Mouse (Mus musculus): ENCODE data around the gene Rasa2. TPM values are rescaled to one million over a fixed set of nuclear protein-coding genes. Genes with fewer than 3 reads are reported as not detected.

The Rasa2 gene
- polyA plus RNA-seq, 1 experiment from 2014 or later: 17.1 TPM

DNA sequence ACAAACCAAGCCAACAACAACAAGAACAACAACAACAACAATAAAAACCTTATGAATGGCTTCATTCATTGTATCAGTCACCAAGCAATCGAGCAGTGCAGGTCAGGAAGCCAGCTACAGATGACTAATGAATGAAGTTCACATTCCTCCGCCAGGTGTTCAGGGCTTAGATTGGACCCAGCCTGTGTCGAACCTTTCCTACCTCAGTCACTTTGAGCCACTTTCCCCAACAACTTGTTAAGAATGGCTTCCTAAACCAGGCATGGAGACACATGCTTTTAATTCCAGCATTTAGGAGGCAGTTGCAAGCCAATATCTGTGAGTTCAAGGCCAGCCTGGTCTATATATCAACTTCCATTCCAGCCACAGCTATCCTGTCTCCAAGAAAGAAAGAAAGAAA is 4.5 kb upstream of the Rasa2 start:
- no peaks in the 10 kb centered on the region for H3K27me3 ChIP-seq (replicated peaks)

DNA sequence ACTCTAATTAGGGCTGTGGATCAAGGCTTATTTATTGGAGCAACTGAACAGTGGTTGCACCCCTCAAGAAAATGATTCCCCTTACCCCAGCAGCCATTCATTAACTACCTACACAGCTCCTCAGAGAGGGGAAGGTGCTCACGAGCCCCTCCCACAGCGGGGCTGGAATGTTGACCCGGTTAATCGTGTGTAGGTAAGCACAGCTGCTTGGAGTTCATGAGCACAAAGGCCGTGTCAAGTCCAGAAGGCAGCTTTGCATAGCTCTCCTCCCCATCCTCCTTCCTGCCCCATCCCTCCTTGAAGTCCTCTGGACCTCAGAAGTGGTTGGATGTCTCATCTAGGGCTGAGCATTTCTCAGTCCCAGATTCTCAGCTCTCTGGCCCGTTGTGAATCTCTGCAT is 3.8 kb upstream of the Rasa2 start:
- Histone ChIP-seq H3K4me3 (replicated peaks) (no peak overlapping the region), H3K4me2 (replicated peaks) (no peak overlapping the region), H3K9ac (no peak overlapping the region), H3K9me3 (no peaks in the 10 kb centered on the region), H3K36me3 (no peaks in the 10 kb centered on the region), H3K27me3 (replicated peaks) (no peaks in the 10 kb centered on the region), H3K4me1 (replicated peaks) (peaks cover 13% of the 10 kb centered on the region), H3K27ac (no peak overlapping the region)
- ATAC-seq: no peak
- 40% methylated on average over 6 of the region's 6 CpGs for WGBS

More for the DNA sequence above, 4.5 kb upstream of the Rasa2 start:
- no peak overlapping the region for H3K27ac ChIP-seq
- ATAC-seq: no peak
- H3K4me1 ChIP-seq (replicated peaks): peaks cover 13% of the 10 kb centered on the region
- no peak overlapping the region for H3K9ac ChIP-seq
- WGBS: 63% methylated on average over 3 of the region's 3 CpGs
- no peaks in the 10 kb centered on the region for H3K9me3 ChIP-seq
- no peak overlapping the region for H3K4me2 ChIP-seq (replicated peaks)
- no peak overlapping the region for H3K4me3 ChIP-seq (replicated peaks)
- no peaks in the 10 kb centered on the region for H3K36me3 ChIP-seq

DNA sequence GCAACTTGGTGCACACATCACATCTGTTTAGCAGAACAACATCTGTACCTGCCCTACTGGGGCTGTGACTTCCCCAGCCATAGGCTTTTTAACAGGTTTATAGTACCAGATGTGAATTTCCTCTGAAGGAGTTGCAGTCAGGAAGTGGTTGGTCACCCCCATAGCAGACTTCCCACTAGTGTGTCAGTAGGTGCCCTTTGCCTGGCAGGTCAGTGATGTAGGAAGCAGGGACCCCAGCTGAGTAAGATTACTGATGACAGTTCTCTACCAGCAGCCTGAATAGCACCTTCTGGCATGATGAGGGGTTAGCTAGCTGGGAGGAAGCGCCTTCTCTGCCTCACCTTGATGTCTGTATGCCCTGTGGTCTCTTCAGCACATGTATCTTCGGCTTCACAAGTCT is 2.4 kb upstream of the Rasa2 start:
- H3K9me3 ChIP-seq: no peaks in the 10 kb centered on the region
- no peak overlapping the region for H3K4me2 ChIP-seq (replicated peaks)
- H3K36me3 ChIP-seq: no peaks in the 10 kb centered on the region
- H3K27me3 ChIP-seq (replicated peaks): no peaks in the 10 kb centered on the region
- no peak overlapping the region for H3K9ac ChIP-seq
- H3K4me1 ChIP-seq (replicated peaks): peaks cover 13% of the 10 kb centered on the region
- H3K4me3 ChIP-seq (replicated peaks): no peak overlapping the region
- 86% methylated on average over 2 of the region's 2 CpGs for WGBS
- no peak for ATAC-seq
- H3K27ac ChIP-seq: no peak overlapping the region

DNA sequence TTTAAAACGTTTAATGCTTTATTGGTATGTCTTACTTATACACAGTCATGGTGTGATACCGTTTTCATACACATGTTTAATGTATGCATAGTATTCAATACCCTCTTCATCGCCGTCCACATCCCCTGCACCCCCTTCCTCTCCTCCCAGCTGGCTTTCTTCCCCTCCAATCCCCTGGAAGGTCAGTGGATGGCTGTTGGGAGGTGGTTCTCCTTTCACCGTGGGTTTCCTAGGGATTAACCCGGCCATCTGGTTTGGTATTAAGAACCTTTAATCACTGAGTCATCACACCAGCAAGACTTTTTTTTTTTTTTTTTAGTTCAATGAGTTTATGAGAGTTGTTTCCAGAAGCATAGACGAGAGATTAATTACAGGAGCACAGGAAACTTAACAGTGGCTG is 1.3 kb upstream of the Rasa2 start:
- 46% methylated on average over 7 of the region's 7 CpGs for WGBS
- Histone ChIP-seq H3K36me3 (no peaks in the 10 kb centered on the region), H3K4me1 (replicated peaks) (peaks cover 16% of the 10 kb centered on the region), H3K4me2 (replicated peaks) (no peak overlapping the region), H3K9ac (no peak overlapping the region), H3K27ac (peak overlapping the region; percentile 98; the same call in 1 of the 2 replicates), H3K27me3 (replicated peaks) (no peaks in the 10 kb centered on the region), H3K4me3 (replicated peaks) (no peak overlapping the region), H3K9me3 (no peaks in the 10 kb centered on the region)
- ATAC-seq: no peak

DNA sequence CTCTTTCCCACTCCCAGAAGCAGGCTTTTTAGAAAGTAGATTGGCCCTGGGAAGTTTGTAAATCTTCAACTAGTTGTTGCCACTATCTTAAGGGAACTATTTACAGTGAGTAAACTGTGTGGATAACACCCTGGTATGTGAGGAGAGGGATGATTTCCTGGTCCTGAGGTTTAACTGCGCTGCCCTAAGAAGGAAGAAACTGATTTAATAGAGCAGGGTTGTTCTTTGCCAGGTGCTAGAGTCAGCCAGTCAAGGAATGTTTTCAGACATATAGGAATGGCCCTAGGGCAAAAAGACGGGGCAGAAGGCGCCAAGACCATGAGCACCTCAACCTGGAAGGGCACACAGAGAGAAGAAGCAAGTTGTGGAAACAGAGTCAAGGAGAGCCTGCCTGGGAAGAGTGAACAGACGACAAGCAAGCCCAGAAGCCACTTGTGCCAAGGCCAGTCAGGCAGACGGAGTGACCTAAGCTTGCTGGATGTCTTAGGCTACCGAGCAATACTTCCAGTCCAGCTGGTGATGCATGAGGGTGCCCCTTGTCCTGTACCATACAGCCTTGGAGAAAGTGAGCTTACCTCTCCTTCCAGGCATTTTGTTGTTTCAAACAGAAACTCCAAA is 765 bp upstream of the Rasa2 start:
- Histone ChIP-seq H3K9me3 (no peaks in the 10 kb centered on the region), H3K9ac (peak overlapping the region; percentile 94; the same call in 1 of the 2 replicates), H3K27ac (peak overlapping the region; percentile 98), H3K4me3 (replicated peaks) (peak overlapping the region; percentile 93), H3K4me2 (replicated peaks) (peak overlapping the region; percentile 79), H3K4me1 (replicated peaks) (peaks cover 19% of the 10 kb centered on the region), H3K36me3 (no peaks in the 10 kb centered on the region), H3K27me3 (replicated peaks) (no peaks in the 10 kb centered on the region)
- WGBS: 48% methylated on average over 6 of the region's 6 CpGs
- ATAC-seq: peak; percentile 11

DNA sequence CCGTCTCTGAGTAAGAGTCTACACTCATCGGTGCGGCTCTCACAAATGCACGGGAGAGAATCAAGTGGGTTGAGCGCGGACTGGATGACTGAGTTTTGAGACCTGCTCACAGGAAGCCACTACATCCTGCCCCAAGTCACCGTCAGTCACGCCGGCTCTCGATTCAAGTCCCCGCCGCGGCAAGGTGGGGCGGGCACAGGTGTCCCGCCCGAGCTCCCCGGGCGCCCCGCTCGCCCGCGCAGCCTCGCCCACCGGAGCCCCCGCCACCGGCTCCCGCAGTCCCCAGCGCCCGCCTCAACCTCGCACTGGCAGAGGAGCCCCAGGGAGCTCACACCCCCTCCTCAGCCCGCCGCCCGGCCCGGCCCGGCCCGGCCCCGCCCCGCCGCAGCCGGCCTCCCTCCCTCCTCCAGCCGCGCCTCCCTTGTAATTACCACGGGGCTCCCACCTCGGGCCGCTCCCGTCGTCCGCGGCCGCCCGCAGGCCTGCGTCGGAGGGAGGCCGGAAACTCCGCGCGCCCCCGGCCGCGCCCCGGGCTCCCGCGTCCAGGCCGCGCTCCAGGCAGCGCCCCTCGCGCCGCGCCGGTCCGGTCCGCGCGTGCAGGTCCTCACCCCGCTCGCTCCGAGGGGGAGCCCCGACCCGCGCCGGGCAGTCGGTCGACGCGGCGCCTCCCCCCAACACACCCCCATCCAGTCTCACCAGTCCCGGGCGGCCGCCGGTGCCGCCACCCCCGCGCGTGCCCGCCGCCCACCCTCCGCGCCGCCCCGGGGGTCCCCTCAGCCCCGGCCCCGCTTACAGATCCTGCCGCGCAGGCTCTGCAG is 637 bp downstream of the Rasa2 start:
- peak overlapping the region; percentile 98 for H3K27ac ChIP-seq
- no peaks in the 10 kb centered on the region for H3K9me3 ChIP-seq
- H3K4me1 ChIP-seq (replicated peaks): peaks cover 19% of the 10 kb centered on the region
- H3K36me3 ChIP-seq: no peaks in the 10 kb centered on the region
- peak overlapping the region; percentile 94 for H3K9ac ChIP-seq
- peak; percentile 85 for ATAC-seq
- peak overlapping the region; percentile 93 for H3K4me3 ChIP-seq (replicated peaks)
- H3K27me3 ChIP-seq (replicated peaks): no peaks in the 10 kb centered on the region
- WGBS: under 1% methylated on average over 75 of the region's 105 CpGs
- peak overlapping the region; percentile 79 for H3K4me2 ChIP-seq (replicated peaks)

DNA sequence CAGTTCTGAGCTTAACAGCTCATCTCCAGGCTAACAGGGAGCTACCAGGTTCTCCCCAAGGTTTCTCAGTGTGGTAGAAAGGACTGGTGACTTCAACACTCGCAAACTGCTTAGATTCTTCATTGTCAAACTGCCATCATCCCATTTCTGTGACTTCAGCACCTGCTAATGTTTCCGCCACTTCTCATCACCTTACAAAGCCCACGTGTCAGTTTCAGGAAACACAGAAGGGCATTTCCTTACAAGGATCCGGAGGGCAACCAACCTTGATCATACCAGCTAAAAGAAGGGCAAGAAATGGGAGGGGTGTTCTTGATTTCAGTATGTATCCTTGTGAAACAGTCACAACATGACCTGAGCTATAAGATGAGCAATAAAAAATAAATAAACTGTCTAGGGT is 2.3 kb downstream of the Rasa2 start:
- no peaks in the 10 kb centered on the region for H3K27me3 ChIP-seq (replicated peaks)
- H3K27ac ChIP-seq: no peak overlapping the region
- no peak overlapping the region for H3K9ac ChIP-seq
- no peak for ATAC-seq
- 66% methylated on average over 4 of the region's 4 CpGs for WGBS
- no peaks in the 10 kb centered on the region for H3K9me3 ChIP-seq
- peaks cover 14% of the 10 kb centered on the region for H3K4me1 ChIP-seq (replicated peaks)
- no peak overlapping the region for H3K4me2 ChIP-seq (replicated peaks)
- H3K4me3 ChIP-seq (replicated peaks): no peak overlapping the region
- no peaks in the 10 kb centered on the region for H3K36me3 ChIP-seq

DNA sequence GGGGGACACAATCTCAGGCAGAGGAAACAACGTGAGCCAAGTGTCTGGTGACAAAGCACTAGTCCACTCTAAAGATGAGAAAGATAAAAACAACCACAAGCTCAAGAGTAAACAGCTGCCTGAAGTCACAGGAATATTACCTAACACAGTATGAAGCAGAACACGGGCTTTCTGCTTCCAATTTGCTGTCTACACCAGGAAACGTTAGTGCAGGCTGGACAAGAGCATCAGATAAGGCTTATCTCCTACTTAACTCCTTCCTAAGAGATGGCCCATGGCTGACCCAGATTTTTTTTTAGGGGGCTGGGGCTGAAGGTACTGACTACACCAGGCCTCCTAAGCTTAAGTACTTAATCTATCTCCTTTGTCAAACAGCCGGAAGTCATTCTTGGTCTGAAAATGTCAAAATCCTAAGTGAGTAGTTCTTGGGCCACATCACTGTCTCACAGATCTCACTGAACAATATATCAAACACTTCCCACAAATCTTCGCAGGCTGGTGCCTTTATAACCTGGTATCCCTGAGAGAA is 3.8 kb downstream of the Rasa2 start:
- no peak overlapping the region for H3K4me2 ChIP-seq (replicated peaks)
- no peak overlapping the region for H3K9ac ChIP-seq
- no peaks in the 10 kb centered on the region for H3K36me3 ChIP-seq
- H3K9me3 ChIP-seq: no peaks in the 10 kb centered on the region
- H3K27me3 ChIP-seq (replicated peaks): no peaks in the 10 kb centered on the region
- H3K4me1 ChIP-seq (replicated peaks): peaks cover 13% of the 10 kb centered on the region
- WGBS: 26% methylated on average over 5 of the region's 5 CpGs
- ATAC-seq: no peak
- H3K4me3 ChIP-seq (replicated peaks): no peak overlapping the region
- H3K27ac ChIP-seq: no peak overlapping the region

DNA sequence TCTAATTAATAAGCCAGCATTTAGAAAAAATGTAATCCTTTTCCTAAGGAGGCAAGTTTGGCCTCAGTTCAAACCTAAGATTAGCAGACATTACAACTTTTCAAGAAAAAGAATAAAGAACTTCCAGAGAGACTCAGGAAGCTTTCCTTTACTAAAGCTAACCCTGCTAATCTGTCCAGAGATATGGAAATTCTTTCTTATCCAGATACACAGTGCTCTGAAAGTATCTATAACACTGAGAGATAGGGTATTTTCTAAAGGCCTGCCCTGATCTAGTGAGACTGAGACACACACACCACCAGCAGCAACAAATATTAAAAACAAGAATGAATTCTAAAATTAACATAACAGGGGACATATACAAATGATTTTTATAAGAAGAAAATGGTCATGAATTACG is 4.4 kb downstream of the Rasa2 start:
- Histone ChIP-seq H3K9me3 (no peaks in the 10 kb centered on the region), H3K4me2 (replicated peaks) (no peak overlapping the region), H3K4me3 (replicated peaks) (no peak overlapping the region), H3K27ac (no peak overlapping the region), H3K9ac (no peak overlapping the region), H3K4me1 (replicated peaks) (peaks cover 7% of the 10 kb centered on the region), H3K36me3 (no peaks in the 10 kb centered on the region), H3K27me3 (replicated peaks) (no peaks in the 10 kb centered on the region)
- no peak for ATAC-seq
- 55% methylated on average over 1 of the region's 1 CpGs for WGBS

DNA sequence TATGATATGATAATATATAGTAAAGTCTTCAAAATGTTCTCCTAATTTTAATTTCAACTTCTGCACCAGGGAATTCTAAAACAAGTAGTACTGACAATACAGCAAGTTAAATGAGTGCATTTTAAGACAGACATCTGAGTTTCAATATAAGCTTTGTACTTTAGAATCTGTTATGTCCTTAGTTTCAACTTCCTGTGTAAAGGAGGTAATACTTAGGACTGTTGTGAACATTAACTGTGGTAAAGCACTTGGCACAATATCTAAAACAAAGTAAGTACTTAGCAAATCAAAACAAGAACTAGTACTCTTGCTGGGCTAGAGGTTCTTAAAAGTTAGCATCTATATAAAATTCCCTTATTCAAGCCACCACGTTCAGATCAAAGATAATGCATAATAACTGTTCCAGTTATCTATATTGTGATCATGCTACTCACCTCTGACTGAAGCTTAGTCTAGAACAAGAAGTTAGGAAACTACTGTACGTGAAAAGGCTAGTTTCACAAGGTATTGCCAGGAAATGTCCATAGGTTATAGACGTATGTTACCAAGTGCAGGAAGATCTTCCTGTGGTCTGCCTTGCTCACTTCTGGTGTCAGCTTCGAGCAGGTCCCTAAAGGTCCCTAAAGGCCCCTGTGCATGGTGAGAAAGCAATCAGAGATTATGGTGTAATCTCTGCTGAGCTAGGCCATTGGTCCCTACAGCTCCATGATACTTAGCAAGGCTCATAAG is 12.8 kb downstream of the Rasa2 start:
- Histone ChIP-seq H3K4me3 (replicated peaks) (no peak overlapping the region), H3K4me2 (replicated peaks) (no peak overlapping the region), H3K36me3 (no peaks in the 10 kb centered on the region), H3K9me3 (no peaks in the 10 kb centered on the region), H3K4me1 (replicated peaks) (no peaks in the 10 kb centered on the region), H3K9ac (no peak overlapping the region), H3K27me3 (replicated peaks) (no peaks in the 10 kb centered on the region), H3K27ac (no peak overlapping the region)
- no peak for ATAC-seq
- 78% methylated on average over 4 of the region's 4 CpGs for WGBS

DNA sequence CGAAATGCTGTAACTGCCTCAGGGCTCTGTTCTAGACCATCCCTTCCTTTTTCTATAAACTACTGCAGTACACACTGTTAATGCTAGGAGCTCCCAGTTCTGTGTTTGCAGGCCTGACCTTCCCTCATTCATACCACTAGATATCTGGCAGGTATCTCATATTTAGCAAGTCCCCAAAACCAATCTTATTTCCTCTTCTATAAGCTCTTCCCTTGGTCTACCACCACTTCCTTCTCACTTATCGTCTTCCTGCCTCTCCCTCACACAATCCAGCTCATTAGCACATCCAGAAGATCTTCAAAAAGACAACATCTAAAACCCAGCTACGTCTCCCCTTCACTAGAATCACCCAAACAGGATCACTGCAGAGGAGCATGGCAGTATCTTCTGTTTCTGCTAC is 19.1 kb downstream of the Rasa2 start:
- Histone ChIP-seq H3K4me1 (replicated peaks) (peaks cover 9% of the 10 kb centered on the region; the same call in 1 of the 2 replicates), H3K9me3 (no peaks in the 10 kb centered on the region), H3K27me3 (replicated peaks) (no peaks in the 10 kb centered on the region), H3K36me3 (peaks cover 8% of the 10 kb centered on the region), H3K9ac (no peak overlapping the region), H3K27ac (no peak overlapping the region), H3K4me3 (replicated peaks) (no peak overlapping the region), H3K4me2 (replicated peaks) (no peak overlapping the region)
- no peak for ATAC-seq
- WGBS: 84% methylated on average over 3 of the region's 3 CpGs

DNA sequence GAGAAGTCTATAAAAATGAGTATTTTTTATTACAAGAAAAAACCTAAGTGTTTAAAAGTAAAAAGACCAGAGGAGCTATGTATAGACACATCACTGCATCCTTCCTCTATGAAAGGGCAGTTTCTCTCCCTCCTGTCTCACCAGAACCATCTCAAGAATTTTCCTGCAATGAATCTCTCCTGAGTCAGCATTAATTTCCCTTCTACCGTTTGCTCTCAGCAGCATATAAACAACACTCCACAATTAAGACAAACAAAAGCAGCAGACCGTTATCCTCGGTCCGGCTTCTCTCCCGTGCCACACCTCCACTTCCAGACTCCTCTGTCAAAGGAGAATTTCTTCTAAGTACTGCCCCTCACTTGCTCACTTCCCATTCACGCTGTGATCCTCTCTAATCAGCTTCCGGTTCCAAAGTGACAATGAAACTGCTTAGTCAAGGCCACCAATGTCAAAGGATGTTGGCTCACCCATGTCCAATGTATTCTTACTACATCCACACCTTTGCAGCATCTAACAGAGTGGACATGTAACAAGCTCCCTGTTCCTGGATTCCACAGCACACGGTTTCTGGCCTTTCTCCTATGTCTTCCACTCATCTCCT is 19.6 kb downstream of the Rasa2 start:
- no peak overlapping the region for H3K4me2 ChIP-seq (replicated peaks)
- no peak for ATAC-seq
- no peak overlapping the region for H3K27ac ChIP-seq
- H3K9me3 ChIP-seq: no peaks in the 10 kb centered on the region
- no peak overlapping the region for H3K4me3 ChIP-seq (replicated peaks)
- no peaks in the 10 kb centered on the region for H3K27me3 ChIP-seq (replicated peaks)
- H3K4me1 ChIP-seq (replicated peaks): peaks cover 9% of the 10 kb centered on the region; the same call in 1 of the 2 replicates
- peaks cover 12% of the 10 kb centered on the region for H3K36me3 ChIP-seq
- WGBS: 37% methylated on average over 8 of the region's 8 CpGs
- no peak overlapping the region for H3K9ac ChIP-seq

Data from intestine, embryonic 15.5 days (tissue).